Mouse (Mus musculus): ENCODE measurements around the gene Vps13d.

Gene Vps13d

GRCm38 (mm10) chr4:145194559-145195162 is at the start of gene Vps13d:
TSS of gene Vps13d (minus strand) at chr4:145195005.
- DNase-seq (ENCODE audit: low spot score in 2 of 2), result peak; percentile 90 to 97

GRCm38 (mm10) chr4:145242719-145243350 is 48.0 kb upstream of the Vps13d start:
- DNase-seq (ENCODE audit: low spot score in 2 of 2), result peak in 1 of 2 experiments; percentile 21

DNA sequence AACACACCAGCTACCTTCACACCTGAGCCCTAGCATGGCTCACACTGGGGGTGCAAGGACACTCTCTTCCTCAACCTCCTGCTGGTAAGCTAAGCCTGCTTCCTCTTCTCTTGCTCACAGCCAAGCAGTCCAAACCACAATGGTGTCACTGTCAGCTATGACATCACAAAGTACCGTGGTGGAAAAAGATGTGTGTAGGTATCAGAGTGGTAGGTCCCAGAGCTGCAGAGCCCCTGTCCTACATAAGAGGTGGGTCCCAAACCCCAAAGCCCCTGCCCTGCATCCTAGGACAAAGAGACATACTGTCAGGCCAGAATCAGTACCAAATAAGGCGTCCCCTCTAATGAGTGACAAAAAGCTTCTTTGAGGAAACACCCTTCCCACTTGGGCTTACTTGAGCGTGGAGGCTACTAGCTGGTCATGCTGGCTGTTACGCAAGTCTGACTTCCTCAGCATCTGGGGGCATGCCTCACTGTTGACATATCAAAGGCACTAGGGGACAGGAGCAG is 46.0 kb upstream of the Vps13d start:
- DNase-seq (ENCODE audit: low spot score in 2 of 2), result peak; percentile 22 to 35

DNA sequence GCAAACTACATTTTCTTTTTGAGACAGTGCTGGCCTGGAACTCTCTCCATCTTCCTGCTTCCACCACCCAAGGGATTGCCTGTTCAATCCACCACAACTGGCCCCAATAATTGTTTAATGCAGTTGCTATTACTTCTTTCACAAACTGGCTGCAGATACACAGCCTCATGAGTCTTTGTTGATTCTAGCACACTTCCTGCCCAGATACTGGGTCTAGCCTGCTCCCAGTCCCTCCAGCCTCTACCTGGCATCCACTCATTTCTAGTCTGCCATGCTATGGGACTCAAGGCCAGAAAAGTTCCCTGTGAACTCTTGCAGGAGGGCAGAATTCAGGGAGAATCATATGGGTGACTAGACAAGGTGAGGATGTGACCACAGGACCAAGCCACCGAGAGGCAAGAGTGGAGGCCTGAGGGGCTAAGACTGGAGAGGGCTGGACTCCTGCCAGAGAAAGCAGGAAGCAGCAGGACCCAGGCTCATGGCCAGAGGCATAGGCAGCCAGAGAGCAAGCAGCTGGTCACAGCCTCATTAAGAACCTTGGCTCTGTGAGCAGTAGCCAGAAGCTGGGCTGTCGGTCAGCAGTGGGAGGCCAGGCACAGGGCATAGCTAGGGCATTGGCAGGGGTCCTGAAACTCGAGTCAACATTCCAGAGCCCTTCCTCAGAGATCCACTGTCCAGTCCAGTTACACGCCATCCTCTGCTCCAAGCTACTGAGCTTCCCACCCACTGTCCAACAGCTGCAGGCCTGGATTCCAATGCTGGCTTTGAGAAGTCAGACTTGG is 44.4 kb upstream of the Vps13d start:
- no peak for DNase-seq (ENCODE audit: low spot score in 2 of 2)

GRCm38 (mm10) chr4:145236027-145236426 is 41.2 kb upstream of the Vps13d start:
- peak; percentile 35 to 36 for DNase-seq (ENCODE audit: low spot score in 2 of 2)

- no peak for DNase-seq (ENCODE audit: low spot score in 2 of 2)
Observed at GRCm38 (mm10) chr4:145233487-145234228, 38.9 kb upstream of the Vps13d start.

DNA sequence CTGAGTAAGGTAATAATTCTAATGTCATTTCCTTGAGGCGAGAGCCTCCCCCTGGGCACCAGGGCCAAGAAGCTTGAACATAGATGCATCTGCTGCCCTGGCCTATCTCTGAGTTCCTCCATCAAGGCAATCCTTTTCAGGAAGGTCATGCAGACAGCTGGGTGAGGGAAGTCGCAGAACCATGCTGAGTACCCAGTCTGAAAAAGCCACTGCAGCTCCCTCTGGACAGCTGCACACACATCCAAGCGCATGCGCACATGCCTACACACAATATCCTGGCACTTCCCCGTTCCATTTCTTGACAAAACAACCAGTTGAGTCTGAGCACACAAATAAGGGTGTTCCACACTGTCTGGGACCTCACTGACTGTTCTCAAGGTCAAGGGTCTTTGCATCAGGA is 36.9 kb upstream of the Vps13d start:
- DNase-seq (ENCODE audit: low spot score in 2 of 2), result no peak

DNA sequence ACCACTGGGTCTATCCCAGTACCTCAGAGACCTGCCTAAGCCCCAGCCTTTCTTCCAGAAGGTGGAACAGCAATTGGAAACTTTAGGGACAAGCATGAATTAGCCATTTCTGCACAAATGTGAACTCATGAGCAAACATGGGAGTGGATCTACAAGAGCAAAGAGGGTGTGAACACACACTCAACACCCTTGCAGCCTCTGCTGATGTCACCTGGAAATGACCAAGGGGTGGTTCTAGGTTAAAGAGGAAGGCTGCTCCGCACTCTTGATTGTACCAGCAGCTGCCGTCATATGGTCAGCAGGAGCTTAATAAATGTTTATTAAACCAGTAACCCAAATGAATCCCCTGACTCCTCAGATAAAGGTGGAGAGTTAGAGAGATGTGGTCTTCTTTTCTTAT is 35.8 kb upstream of the Vps13d start:
- DNase-seq (ENCODE audit: low spot score in 2 of 2), result no peak

DNA sequence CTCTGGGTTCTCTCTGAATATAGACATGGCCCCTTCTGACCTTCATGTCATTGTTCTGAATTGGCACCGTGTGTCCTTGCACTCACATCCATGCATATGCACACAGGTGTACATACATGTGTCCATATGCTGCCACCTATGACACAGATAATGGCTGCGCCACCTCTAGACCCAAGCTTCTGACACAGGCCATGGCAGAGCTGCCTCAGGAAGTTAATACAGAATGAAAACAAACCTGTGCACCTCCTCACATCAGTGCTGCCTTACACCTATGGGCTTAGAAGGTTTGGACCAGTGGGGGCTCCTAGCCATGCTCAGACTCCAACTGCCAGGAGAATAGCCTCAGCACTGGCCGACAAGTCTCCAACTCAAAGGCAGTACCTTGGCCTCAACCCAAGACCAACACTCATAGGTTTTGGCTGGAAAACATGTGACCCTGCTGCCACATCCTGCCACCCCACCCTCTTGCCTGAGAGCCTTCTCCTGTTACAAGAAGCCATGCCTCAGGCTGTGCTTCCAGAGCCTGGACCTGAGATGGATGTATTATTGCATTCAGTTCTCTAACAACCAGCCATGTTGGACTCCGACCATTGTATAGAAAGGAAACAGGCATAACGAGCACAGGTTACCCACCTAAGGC is 34.8 kb upstream of the Vps13d start:
- DNase-seq (ENCODE audit: low spot score in 2 of 2), result no peak

DNA sequence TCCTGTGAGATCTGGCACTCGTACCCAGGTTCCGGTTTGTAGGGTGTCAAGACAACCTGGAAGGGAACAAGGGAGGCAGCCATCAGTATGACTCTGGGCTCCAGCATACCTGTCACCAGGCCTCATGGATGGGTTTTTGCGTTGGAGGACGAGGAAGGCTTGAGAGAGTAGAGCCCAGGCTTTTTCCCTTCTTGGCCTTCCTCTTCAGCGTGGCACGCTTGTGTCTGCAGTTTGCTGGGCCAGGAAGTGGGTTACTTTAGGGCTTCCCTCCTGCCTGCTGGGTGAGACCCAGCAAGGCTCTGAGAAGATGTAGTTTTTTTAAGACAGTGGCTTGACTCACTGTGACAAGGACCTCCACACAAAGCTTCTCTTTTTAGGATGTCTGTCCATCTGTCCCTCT is 34.2 kb upstream of the Vps13d start:
- DNase-seq (ENCODE audit: low spot score in 2 of 2), result peak; percentile 49 to 57

- DNase-seq (ENCODE audit: low spot score in 2 of 2), result peak in 1 of 2 experiments; percentile 29
Observed at GRCm38 (mm10) chr4:145224613-145225012, 29.8 kb upstream of the Vps13d start.

GRCm38 (mm10) chr4:145222064-145222463 is 27.3 kb upstream of the Vps13d start:
- no peak for DNase-seq (ENCODE audit: low spot score in 2 of 2)

DNA sequence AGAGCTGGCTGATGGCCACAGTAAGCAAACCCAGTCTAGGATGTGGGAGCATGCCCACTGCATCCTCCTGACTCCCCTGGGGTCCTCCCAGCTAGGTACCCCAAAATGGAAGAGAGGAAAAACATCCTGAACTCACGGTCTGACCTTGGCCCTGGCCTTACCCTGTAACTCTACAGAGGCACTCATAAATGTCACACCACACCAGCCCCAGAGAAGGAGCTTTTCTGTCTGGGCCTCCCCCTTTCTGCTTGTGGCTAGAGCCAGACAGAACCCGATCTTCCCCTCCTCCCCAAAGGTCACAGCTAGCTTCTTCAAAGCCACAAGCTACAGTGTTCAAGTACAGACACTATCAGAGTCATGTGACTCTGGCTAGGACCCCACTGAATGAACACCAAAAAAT is 26.6 kb upstream of the Vps13d start:
- no peak for DNase-seq (ENCODE audit: low spot score in 2 of 2)

- no peak for DNase-seq (ENCODE audit: low spot score in 2 of 2)
Observed at GRCm38 (mm10) chr4:145220001-145220400, 25.2 kb upstream of the Vps13d start.

DNA sequence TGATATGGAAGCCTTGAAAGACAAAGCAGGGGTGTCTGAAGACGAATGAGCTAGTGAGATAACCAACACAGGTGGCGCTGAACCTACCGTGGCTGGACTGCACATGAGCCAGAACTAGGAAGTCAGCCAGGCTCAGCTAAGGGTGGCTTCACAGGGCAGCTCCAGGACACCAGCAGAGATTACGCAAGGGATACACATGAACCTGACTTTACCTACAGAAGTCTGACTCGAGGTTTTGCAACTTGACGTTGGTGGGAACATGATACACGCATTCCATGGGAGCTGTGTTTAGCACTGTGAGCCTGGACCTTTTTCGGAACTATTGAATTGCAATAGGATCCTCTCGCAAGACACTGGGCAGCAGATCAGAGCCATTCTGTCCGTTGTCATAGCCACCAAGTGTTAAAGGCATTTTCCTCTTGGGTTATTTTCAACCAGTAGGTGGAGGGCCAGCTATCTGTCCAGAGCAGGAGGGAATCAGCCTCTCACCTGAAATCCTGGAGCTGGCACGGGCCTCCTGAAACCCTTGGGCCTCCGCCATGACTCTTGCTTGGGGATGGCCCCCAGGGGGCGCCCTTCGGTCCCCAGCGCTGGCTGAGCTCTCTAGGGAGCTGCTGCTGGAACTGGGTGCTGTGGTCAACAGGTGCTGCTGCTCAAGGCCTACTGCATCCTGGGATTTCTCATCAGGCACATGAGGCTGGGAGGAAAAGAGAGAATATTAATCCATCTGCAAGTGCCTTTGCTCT is 24.6 kb upstream of the Vps13d start:
- peak in 1 of 2 experiments; percentile 76 for DNase-seq (ENCODE audit: low spot score in 2 of 2)

- DNase-seq (ENCODE audit: low spot score in 2 of 2), result no peak
Observed at GRCm38 (mm10) chr4:145217837-145218236, 23.0 kb upstream of the Vps13d start.

GRCm38 (mm10) chr4:145217046-145217445 is 22.2 kb upstream of the Vps13d start:
- no peak for DNase-seq (ENCODE audit: low spot score in 2 of 2)

GRCm38 (mm10) chr4:145215396-145215795 is 20.6 kb upstream of the Vps13d start:
- no peak for DNase-seq (ENCODE audit: low spot score in 2 of 2)

GRCm38 (mm10) chr4:145214786-145215174 is 20.0 kb upstream of the Vps13d start:
- DNase-seq (ENCODE audit: low spot score in 2 of 2), result no peak

DNA sequence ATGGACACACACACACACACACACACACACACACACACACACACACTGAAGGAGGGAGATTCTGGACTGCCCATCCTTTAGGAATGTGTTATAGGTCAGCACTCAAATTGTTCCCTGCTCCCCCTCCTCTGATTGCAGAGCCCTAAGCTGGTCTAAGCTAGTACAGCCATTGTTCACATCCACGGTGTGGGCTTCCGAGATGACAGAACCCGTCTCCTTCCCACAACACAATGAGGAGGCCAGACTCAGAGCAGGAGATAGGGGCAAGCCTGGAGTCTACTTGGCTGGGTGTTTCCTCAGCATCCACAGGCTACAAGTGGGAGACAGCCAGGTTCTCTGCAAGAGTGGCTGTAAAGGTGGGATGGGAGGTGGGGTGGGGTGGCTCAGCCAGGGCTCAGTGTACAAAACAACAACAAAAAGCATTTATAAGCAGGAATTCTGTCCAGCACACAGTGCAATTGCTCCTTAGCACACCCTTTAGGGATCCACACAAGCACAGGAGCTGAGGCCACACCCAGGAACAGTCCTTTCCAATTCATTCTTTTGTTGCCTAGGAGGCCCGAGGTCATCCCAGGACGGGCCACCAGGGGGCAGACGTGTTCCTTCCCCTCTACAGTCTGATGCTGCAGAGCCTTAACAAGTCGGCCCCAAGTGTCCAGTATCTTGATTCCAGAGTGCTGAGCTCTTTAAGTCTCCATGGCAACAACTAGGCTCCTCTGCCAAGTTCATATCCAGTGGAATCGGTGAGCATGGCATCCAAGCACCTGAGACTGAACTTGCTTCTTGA is 19.4 kb upstream of the Vps13d start:
- DNase-seq (ENCODE audit: low spot score in 2 of 2), result peak; percentile 74 to 93
